Mouse (Mus musculus): Measurements from ENCODE around the gene Med14. TPM values are rescaled to one million over a fixed set of nuclear protein-coding genes. Genes with fewer than 3 reads are reported as not detected.

Gene Med14
- polyA plus RNA-seq, 1 experiment from 2014 or later, result 6.8 TPM

GRCm38 (mm10) chrX:12768571-12768970 lies 6.7 kb upstream of the Med14 start:
- Histone ChIP-seq H3K9me3 (ENCODE audit: control insufficient read depth, low read length) (no peaks in the 10 kb centered on the region), H3K27me3 (ENCODE audit: control insufficient read depth, insufficient read depth, low read length) (no peaks in the 10 kb centered on the region), H3K36me3 (ENCODE audit: control insufficient read depth, insufficient read depth, low read length) (no peaks in the 10 kb centered on the region), H3K4me2 (replicated peaks; ENCODE audit: low read depth) (no peak overlapping the region), H3K9ac (ENCODE audit: low read length) (no peak overlapping the region), H3K4me1 (replicated peaks; ENCODE audit: control insufficient read depth, insufficient read depth) (no peaks in the 10 kb centered on the region), H3K4me3 (ENCODE audit: low read depth, low read length) (no peak overlapping the region), H3K27ac (replicated peaks) (no peak overlapping the region)
- TF ChIP-seq EP300 (optimal IDR thresholded peaks at IDR 0.05) (no peak), CTCF (IDR thresholded peaks at IDR 0.05; ENCODE audit: low read depth) (no peak)
- ATAC-seq (ENCODE audit: low FRiP score, low TSS enrichment) (no peak), DNase-seq (ENCODE audit: low spot score) (no peak)
- WGBS, result 57% methylated on average over 3 of the region's 3 CpGs

GRCm38 (mm10) chrX:12766846-12767564 lies 5.1 kb upstream of the Med14 start:
- ATAC-seq (ENCODE audit: low FRiP score, low TSS enrichment) (no peak), DNase-seq (ENCODE audit: low spot score) (no peak)
- H3K27me3 ChIP-seq (ENCODE audit: control insufficient read depth, insufficient read depth, low read length), result no peaks in the 10 kb centered on the region
- H3K27ac ChIP-seq (replicated peaks), result no peak overlapping the region
- H3K9me3 ChIP-seq (ENCODE audit: control insufficient read depth, low read length), result no peaks in the 10 kb centered on the region
- no peaks in the 10 kb centered on the region for H3K4me1 ChIP-seq (replicated peaks; ENCODE audit: control insufficient read depth, insufficient read depth)
- no peak overlapping the region for H3K4me3 ChIP-seq (ENCODE audit: low read depth, low read length)
- no peaks in the 10 kb centered on the region for H3K36me3 ChIP-seq (ENCODE audit: control insufficient read depth, insufficient read depth, low read length)
- H3K4me2 ChIP-seq (replicated peaks; ENCODE audit: low read depth), result no peak overlapping the region
- TF ChIP-seq CTCF (IDR thresholded peaks at IDR 0.05; ENCODE audit: low read depth), result no peak
- TF ChIP-seq EP300 (optimal IDR thresholded peaks at IDR 0.05), result no peak
- 50% methylated on average over 4 of the region's 4 CpGs for WGBS
- H3K9ac ChIP-seq (ENCODE audit: low read length), result no peak overlapping the region

- TF ChIP-seq EP300 (optimal IDR thresholded peaks at IDR 0.05) (no peak), CTCF (IDR thresholded peaks at IDR 0.05; ENCODE audit: low read depth) (no peak)
- DNase-seq (ENCODE audit: low spot score) (no peak), ATAC-seq (ENCODE audit: low FRiP score, low TSS enrichment) (no peak)
- no peaks in the 10 kb centered on the region for H3K9me3 ChIP-seq (ENCODE audit: control insufficient read depth, low read length)
- H3K27me3 ChIP-seq (ENCODE audit: control insufficient read depth, insufficient read depth, low read length), result no peaks in the 10 kb centered on the region
- peak overlapping the region; percentile 51 for H3K4me2 ChIP-seq (replicated peaks; ENCODE audit: low read depth)
- H3K4me1 ChIP-seq (replicated peaks; ENCODE audit: control insufficient read depth, insufficient read depth), result no peaks in the 10 kb centered on the region
- H3K27ac ChIP-seq (replicated peaks), result no peak overlapping the region
- peak overlapping the region; percentile 63 for H3K4me3 ChIP-seq (ENCODE audit: low read depth, low read length)
- H3K36me3 ChIP-seq (ENCODE audit: control insufficient read depth, insufficient read depth, low read length), result no peaks in the 10 kb centered on the region
- no peak overlapping the region for H3K9ac ChIP-seq (ENCODE audit: low read length)
- 61% methylated on average over 3 of the region's 3 CpGs for WGBS
Measured at GRCm38 (mm10) chrX:12763127-12763834, 1.4 kb upstream of the Med14 start.

- no peak for ATAC-seq (ENCODE audit: low FRiP score, low TSS enrichment)
- Histone ChIP-seq H3K4me3 (ENCODE audit: low read depth, low read length) (peak overlapping the region; percentile 63), H3K4me2 (replicated peaks; ENCODE audit: low read depth) (peak overlapping the region; percentile 51), H3K9ac (ENCODE audit: low read length) (peak overlapping the region; percentile 72), H3K9me3 (ENCODE audit: control insufficient read depth, low read length) (no peaks in the 10 kb centered on the region), H3K27me3 (ENCODE audit: control insufficient read depth, insufficient read depth, low read length) (no peaks in the 10 kb centered on the region), H3K36me3 (ENCODE audit: control insufficient read depth, insufficient read depth, low read length) (no peaks in the 10 kb centered on the region), H3K27ac (replicated peaks) (peak overlapping the region; percentile 97), H3K4me1 (replicated peaks; ENCODE audit: control insufficient read depth, insufficient read depth) (no peaks in the 10 kb centered on the region)
- DNase-seq (ENCODE audit: low spot score), result no peak
- no peak for TF ChIP-seq CTCF (IDR thresholded peaks at IDR 0.05; ENCODE audit: low read depth)
- TF ChIP-seq EP300 (optimal IDR thresholded peaks at IDR 0.05), result no peak
- 12% methylated on average over 18 of the region's 32 CpGs for WGBS
Measured at GRCm38 (mm10) chrX:12762334-12763126, 657 bp upstream of the Med14 start.

GRCm38 (mm10) chrX:12761259-12761625 lies 631 bp downstream of the Med14 start:
- Histone ChIP-seq H3K27me3 (ENCODE audit: control insufficient read depth, insufficient read depth, low read length) (no peaks in the 10 kb centered on the region), H3K27ac (replicated peaks) (peak overlapping the region; percentile 97), H3K4me2 (replicated peaks; ENCODE audit: low read depth) (peak overlapping the region; percentile 51), H3K36me3 (ENCODE audit: control insufficient read depth, insufficient read depth, low read length) (no peaks in the 10 kb centered on the region), H3K4me1 (replicated peaks; ENCODE audit: control insufficient read depth, insufficient read depth) (no peaks in the 10 kb centered on the region), H3K9ac (ENCODE audit: low read length) (peak overlapping the region; percentile 72), H3K4me3 (ENCODE audit: low read depth, low read length) (peak overlapping the region; percentile 63), H3K9me3 (ENCODE audit: control insufficient read depth, low read length) (no peaks in the 10 kb centered on the region)
- no peak for TF ChIP-seq CTCF (IDR thresholded peaks at IDR 0.05; ENCODE audit: low read depth)
- no peak for TF ChIP-seq EP300 (optimal IDR thresholded peaks at IDR 0.05)
- 4% methylated on average over 18 of the region's 25 CpGs for WGBS
- ATAC-seq (ENCODE audit: low FRiP score, low TSS enrichment), result peak; percentile 32; the same call in 1 of the 2 replicates
- DNase-seq (ENCODE audit: low spot score), result no peak
